Mouse (Mus musculus): Measurements from ENCODE around the gene Mtch1. TPM values are rescaled to one million over a fixed set of nuclear protein-coding genes. Genes with fewer than 3 reads are reported as not detected.
"Not testable (repeated sequence)": the region's sequence is repeated elsewhere in the genome, so short reads cannot be mapped to it uniquely, and the experiment has no call there.

Mtch1 gene
- polyA plus RNA-seq, 1 experiment from 2014 or later = 316 TPM

DNA sequence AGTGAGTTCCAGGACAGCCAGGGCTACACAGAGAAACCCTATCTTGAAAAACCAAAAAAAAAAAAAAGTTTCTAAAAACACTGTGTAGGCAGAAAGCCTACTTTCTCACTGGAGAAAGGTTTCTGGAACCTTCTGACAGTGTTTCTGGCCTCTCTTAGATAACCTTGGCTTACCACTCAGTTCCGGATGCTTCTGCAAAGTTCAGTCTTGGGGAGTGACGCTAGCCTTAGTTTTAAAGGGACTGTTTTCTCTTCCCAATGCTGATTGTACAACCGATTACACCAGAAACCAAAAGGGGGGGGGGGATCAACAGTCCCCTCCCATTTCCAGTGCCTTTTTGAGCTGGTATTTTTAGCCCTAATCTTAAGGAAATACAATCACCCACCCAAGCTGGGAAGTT lies 24.1 kb downstream of the Mtch1 start:
- Histone ChIP-seq H3K27ac (ENCODE audit: low read length) (no peak overlapping the region), H3K4me1 (ENCODE audit: insufficient read depth, low read length) (peaks cover 18% of the 10 kb centered on the region), H3K9ac (replicated peaks; ENCODE audit: low read length) (no peak overlapping the region), H3K27me3 (ENCODE audit: insufficient read depth, low read length) (peaks cover 7% of the 10 kb centered on the region; the same call in 1 of the 2 replicates), H3K36me3 (ENCODE audit: insufficient read depth, low read length) (no peaks in the 10 kb centered on the region), H3K4me2 (replicated peaks; ENCODE audit: low read depth, low read length) (no peak overlapping the region), H3K9me3 (ENCODE audit: low read length) (no peaks in the 10 kb centered on the region), H3K4me3 (ENCODE audit: low read length) (no peak overlapping the region)
- ATAC-seq (ENCODE audit: low FRiP score, low TSS enrichment) = no peak
- WGBS = 92% methylated on average over 3 of the region's 3 CpGs

DNA sequence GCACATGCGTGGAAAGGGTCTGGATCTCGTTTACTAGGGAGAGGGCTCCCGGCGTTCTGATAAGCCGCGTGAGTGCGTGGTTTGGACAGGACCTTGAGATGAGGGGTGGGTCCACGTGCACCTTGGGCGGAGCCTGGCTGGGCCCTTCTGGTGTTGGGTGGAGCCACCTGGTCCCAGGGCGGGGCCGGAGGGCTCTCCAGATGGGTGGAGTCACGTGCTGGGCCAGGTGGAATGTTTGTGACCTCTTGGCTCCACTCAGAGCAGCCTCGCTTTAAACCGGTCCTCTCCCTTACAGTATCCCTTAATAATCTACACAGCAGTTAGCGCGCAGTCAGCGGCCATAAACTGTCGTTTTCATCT lies 25.2 kb downstream of the Mtch1 start:
- H3K9ac ChIP-seq (replicated peaks; ENCODE audit: low read length) = no peak overlapping the region; the same call in 1 of the 2 replicates
- H3K9me3 ChIP-seq (ENCODE audit: low read length) = no peaks in the 10 kb centered on the region
- H3K36me3 ChIP-seq (ENCODE audit: insufficient read depth, low read length) = no peaks in the 10 kb centered on the region
- peak overlapping the region; percentile 10; the same call in 1 of the 2 replicates for H3K4me3 ChIP-seq (ENCODE audit: low read length)
- peaks cover 18% of the 10 kb centered on the region for H3K4me1 ChIP-seq (ENCODE audit: insufficient read depth, low read length)
- H3K4me2 ChIP-seq (replicated peaks; ENCODE audit: low read depth, low read length) = peak overlapping the region; percentile 45
- 18% methylated on average over 18 of the region's 18 CpGs for WGBS
- no peak overlapping the region for H3K27ac ChIP-seq (ENCODE audit: low read length)
- H3K27me3 ChIP-seq (ENCODE audit: insufficient read depth, low read length) = peaks cover 7% of the 10 kb centered on the region; the same call in 1 of the 2 replicates
- peak; percentile 70 for ATAC-seq (ENCODE audit: low FRiP score, low TSS enrichment)

- H3K4me3 ChIP-seq (ENCODE audit: low read length) = peak overlapping the region; percentile 10; the same call in 1 of the 2 replicates
- peaks cover 7% of the 10 kb centered on the region; the same call in 1 of the 2 replicates for H3K27me3 ChIP-seq (ENCODE audit: insufficient read depth, low read length)
- H3K4me2 ChIP-seq (replicated peaks; ENCODE audit: low read depth, low read length) = peak overlapping the region; percentile 45
- peaks cover 18% of the 10 kb centered on the region for H3K4me1 ChIP-seq (ENCODE audit: insufficient read depth, low read length)
- no peaks in the 10 kb centered on the region for H3K9me3 ChIP-seq (ENCODE audit: low read length)
- no peak overlapping the region for H3K27ac ChIP-seq (ENCODE audit: low read length)
- no peak overlapping the region; the same call in 1 of the 2 replicates for H3K9ac ChIP-seq (replicated peaks; ENCODE audit: low read length)
- H3K36me3 ChIP-seq (ENCODE audit: insufficient read depth, low read length) = no peaks in the 10 kb centered on the region
- WGBS = 26% methylated on average over 41 of the region's 41 CpGs
- ATAC-seq (ENCODE audit: low FRiP score, low TSS enrichment) = peak; percentile 26
These were observed 25.8 kb downstream of the Mtch1 start for GRCm38 (mm10) chr17:29321765-29322602.

- Histone ChIP-seq H3K4me3 (ENCODE audit: low read length) (no peak overlapping the region), H3K9me3 (ENCODE audit: low read length) (no peaks in the 10 kb centered on the region), H3K36me3 (ENCODE audit: insufficient read depth, low read length) (no peaks in the 10 kb centered on the region), H3K9ac (replicated peaks; ENCODE audit: low read length) (no peak overlapping the region), H3K27ac (ENCODE audit: low read length) (no peak overlapping the region), H3K27me3 (ENCODE audit: insufficient read depth, low read length) (peaks cover 7% of the 10 kb centered on the region; the same call in 1 of the 2 replicates), H3K4me1 (ENCODE audit: insufficient read depth, low read length) (peaks cover 16% of the 10 kb centered on the region), H3K4me2 (replicated peaks; ENCODE audit: low read depth, low read length) (no peak overlapping the region)
- no peak for ATAC-seq (ENCODE audit: low FRiP score, low TSS enrichment)
- 50% methylated on average over 8 of the region's 8 CpGs for WGBS
These were observed 27.7 kb downstream of the Mtch1 start for GRCm38 (mm10) chr17:29319881-29320639.

DNA sequence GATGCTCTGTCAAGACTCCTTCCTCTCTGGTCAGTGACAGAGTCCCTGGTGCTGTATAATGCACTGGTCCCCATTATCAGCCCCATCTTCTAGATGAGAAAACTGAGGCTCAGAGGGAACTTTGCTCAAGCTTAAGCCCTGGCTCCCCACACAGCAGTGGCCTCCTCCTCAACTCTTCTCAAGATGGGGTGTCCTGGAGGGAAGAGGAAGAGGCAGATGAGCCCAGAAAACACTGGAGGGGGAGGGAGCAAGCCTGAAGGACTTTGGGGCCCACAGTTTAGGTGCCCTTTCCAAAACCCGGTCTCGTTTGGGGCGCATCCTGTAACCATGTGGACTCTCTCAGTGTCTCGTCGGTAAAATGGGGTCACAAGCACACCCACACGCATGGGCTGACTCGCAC lies 28.3 kb downstream of the Mtch1 start:
- H3K4me2 ChIP-seq (replicated peaks; ENCODE audit: low read depth, low read length) = no peak overlapping the region
- H3K9me3 ChIP-seq (ENCODE audit: low read length) = no peaks in the 10 kb centered on the region
- peaks cover 7% of the 10 kb centered on the region; the same call in 1 of the 2 replicates for H3K27me3 ChIP-seq (ENCODE audit: insufficient read depth, low read length)
- H3K27ac ChIP-seq (ENCODE audit: low read length) = no peak overlapping the region
- WGBS = 84% methylated on average over 7 of the region's 7 CpGs
- no peak overlapping the region for H3K9ac ChIP-seq (replicated peaks; ENCODE audit: low read length)
- no peak for ATAC-seq (ENCODE audit: low FRiP score, low TSS enrichment)
- H3K4me1 ChIP-seq (ENCODE audit: insufficient read depth, low read length) = peaks cover 16% of the 10 kb centered on the region
- no peaks in the 10 kb centered on the region for H3K36me3 ChIP-seq (ENCODE audit: insufficient read depth, low read length)
- no peak overlapping the region for H3K4me3 ChIP-seq (ENCODE audit: low read length)

- Histone ChIP-seq H3K4me3 (ENCODE audit: low read length) (no peak overlapping the region), H3K27me3 (ENCODE audit: insufficient read depth, low read length) (peaks cover 7% of the 10 kb centered on the region; the same call in 1 of the 2 replicates), H3K9me3 (ENCODE audit: low read length) (no peaks in the 10 kb centered on the region), H3K36me3 (ENCODE audit: insufficient read depth, low read length) (no peaks in the 10 kb centered on the region), H3K4me1 (ENCODE audit: insufficient read depth, low read length) (peaks cover 16% of the 10 kb centered on the region), H3K9ac (replicated peaks; ENCODE audit: low read length) (no peak overlapping the region), H3K4me2 (replicated peaks; ENCODE audit: low read depth, low read length) (no peak overlapping the region), H3K27ac (ENCODE audit: low read length) (no peak overlapping the region)
- WGBS = 57% methylated on average over 6 of the region's 6 CpGs
- ATAC-seq (ENCODE audit: low FRiP score, low TSS enrichment) = no peak
These were observed 28.9 kb downstream of the Mtch1 start for GRCm38 (mm10) chr17:29318731-29319250.

DNA sequence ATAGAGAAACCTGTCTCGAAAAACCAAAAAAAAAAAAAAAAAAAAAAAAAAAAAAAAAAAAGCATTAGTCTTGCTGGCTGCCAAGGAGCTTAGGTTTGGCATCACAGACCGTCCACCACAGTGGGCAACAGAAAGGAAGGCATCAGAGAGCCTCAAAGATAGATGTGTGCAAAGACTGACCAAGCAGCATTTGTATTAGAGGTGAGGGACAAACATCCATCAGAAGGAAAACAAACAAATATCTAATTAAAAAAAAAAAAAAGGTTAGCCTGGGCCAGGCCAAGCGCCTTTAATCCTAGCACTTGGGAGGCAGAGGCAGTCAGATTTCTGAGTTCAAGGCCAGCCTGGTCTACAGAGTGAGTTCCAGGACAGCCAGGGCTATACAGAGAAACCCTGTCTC lies 30.4 kb downstream of the Mtch1 start, which contains the start of gene Pi16:
Gene Pi16, plus strand, starts transcription at position 301 of the 400 bp plus-strand sequence.
- not testable (repeated sequence) for H3K9me3 ChIP-seq (ENCODE audit: low read length); ATAC-seq (ENCODE audit: low FRiP score, low TSS enrichment); H3K4me3 ChIP-seq (ENCODE audit: low read length); H3K9ac ChIP-seq (replicated peaks; ENCODE audit: low read length); H3K36me3 ChIP-seq (ENCODE audit: insufficient read depth, low read length); H3K4me2 ChIP-seq (replicated peaks; ENCODE audit: low read depth, low read length); H3K27me3 ChIP-seq (ENCODE audit: insufficient read depth, low read length)
- WGBS = 83% methylated on average over 3 of the region's 3 CpGs
- H3K27ac ChIP-seq (ENCODE audit: low read length) = peak within 1 kb of the TSS; percentile 82
- peaks cover 14% of the 10 kb centered on the region for H3K4me1 ChIP-seq (ENCODE audit: insufficient read depth, low read length)

DNA sequence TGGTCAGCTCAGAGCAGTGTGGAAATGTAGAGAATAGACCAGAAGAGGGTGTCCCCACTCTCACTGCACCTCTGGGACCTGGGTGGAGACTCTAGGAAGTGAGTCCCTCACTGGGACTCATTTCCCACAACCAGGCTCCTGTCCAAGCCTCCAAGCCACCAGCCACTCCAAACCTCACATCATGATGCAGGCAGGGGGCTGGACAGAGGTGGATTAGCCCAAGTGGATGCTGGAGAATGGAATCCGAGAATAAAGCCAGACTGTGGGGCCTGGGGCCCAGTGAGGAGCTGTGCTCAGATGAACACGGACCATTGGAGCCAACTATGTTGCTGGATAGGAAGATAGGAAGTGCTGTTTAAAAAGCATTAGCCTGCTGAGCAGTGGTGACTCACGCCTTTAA lies 30.8 kb downstream of the Mtch1 start:
- no peak for ATAC-seq (ENCODE audit: low FRiP score, low TSS enrichment)
- H3K9ac ChIP-seq (replicated peaks; ENCODE audit: low read length) = no peak overlapping the region
- peak overlapping the region; percentile 82; the same call in 1 of the 2 replicates for H3K27ac ChIP-seq (ENCODE audit: low read length)
- peaks cover 6% of the 10 kb centered on the region; the same call in 1 of the 2 replicates for H3K9me3 ChIP-seq (ENCODE audit: low read length)
- no peak overlapping the region for H3K4me2 ChIP-seq (replicated peaks; ENCODE audit: low read depth, low read length)
- H3K36me3 ChIP-seq (ENCODE audit: insufficient read depth, low read length) = no peaks in the 10 kb centered on the region; the same call in 1 of the 2 replicates
- H3K27me3 ChIP-seq (ENCODE audit: insufficient read depth, low read length) = peaks cover 2% of the 10 kb centered on the region; the same call in 1 of the 2 replicates
- H3K4me3 ChIP-seq (ENCODE audit: low read length) = no peak overlapping the region
- WGBS = 73% methylated on average over 3 of the region's 3 CpGs
- H3K4me1 ChIP-seq (ENCODE audit: insufficient read depth, low read length) = peaks cover 9% of the 10 kb centered on the region

DNA sequence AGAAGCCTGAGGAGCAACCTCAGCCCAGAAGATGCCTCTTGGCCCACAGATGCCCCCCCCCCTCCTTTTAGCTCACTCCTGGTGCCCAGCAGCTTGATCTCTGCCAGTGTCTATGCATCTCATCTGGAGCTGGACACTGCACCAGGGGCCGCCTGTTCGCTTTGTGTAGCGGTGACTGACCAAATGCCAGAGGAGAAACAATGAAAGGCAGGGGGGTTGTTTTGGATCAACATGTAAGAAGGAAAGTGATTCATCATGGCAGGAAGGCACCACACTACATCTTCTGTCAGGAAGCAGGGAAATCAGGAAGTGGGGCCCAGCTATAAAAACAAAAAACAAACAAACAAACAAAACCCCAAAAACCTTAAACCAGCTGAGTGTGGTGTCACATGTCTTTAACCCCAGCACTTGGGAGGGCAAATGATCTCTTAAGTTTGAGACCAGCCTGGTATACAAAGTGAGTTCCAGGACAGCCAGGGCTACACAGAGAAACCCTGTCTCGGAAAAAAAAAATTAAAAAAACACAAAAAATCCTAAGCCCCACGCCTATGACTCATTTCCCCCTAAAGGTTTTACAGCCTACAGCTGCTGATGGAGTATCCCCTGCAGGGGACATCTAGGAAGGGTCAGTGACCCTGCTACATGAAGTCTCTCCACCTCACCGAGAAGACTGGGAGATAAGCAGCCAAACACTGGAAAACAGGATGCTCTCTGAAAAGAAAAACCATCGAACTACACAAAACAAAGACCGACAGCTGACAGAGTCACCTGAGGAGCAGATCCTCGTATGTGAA lies 31.9 kb downstream of the Mtch1 start:
- 34% methylated on average over 9 of the region's 9 CpGs for WGBS
- H3K36me3 ChIP-seq (ENCODE audit: insufficient read depth, low read length) = no peaks in the 10 kb centered on the region; the same call in 1 of the 2 replicates
- no peak for ATAC-seq (ENCODE audit: low FRiP score, low TSS enrichment)
- peaks cover 6% of the 10 kb centered on the region; the same call in 1 of the 2 replicates for H3K9me3 ChIP-seq (ENCODE audit: low read length)
- peak overlapping the region; percentile 82 for H3K27ac ChIP-seq (ENCODE audit: low read length)
- H3K9ac ChIP-seq (replicated peaks; ENCODE audit: low read length) = peak overlapping the region; percentile 19; the same call in 1 of the 2 replicates
- peaks cover 9% of the 10 kb centered on the region for H3K4me1 ChIP-seq (ENCODE audit: insufficient read depth, low read length)
- no peak overlapping the region for H3K4me2 ChIP-seq (replicated peaks; ENCODE audit: low read depth, low read length)
- no peak overlapping the region for H3K4me3 ChIP-seq (ENCODE audit: low read length)
- no peaks in the 10 kb centered on the region for H3K27me3 ChIP-seq (ENCODE audit: insufficient read depth, low read length)

Data from kidney, embryonic 16.5 days (tissue).